Mouse (Mus musculus): ENCODE results near the gene Kcnh2.

The Kcnh2 gene

GRCm38 (mm10) chr5:24319776-24320466 lies 31.5 kb downstream of the Kcnh2 start:
- DNase-seq (ENCODE audit: extremely low spot score): peak; percentile 75

- no peak for DNase-seq (ENCODE audit: extremely low spot score)
Observed at GRCm38 (mm10) chr5:24309223-24309622, 42.2 kb downstream of the Kcnh2 start.

GRCm38 (mm10) chr5:24308621-24309020 lies 42.8 kb downstream of the Kcnh2 start:
- DNase-seq (ENCODE audit: extremely low spot score): no peak

- no peak for DNase-seq (ENCODE audit: extremely low spot score)
Observed at GRCm38 (mm10) chr5:24307118-24307777, 44.2 kb downstream of the Kcnh2 start.

DNA sequence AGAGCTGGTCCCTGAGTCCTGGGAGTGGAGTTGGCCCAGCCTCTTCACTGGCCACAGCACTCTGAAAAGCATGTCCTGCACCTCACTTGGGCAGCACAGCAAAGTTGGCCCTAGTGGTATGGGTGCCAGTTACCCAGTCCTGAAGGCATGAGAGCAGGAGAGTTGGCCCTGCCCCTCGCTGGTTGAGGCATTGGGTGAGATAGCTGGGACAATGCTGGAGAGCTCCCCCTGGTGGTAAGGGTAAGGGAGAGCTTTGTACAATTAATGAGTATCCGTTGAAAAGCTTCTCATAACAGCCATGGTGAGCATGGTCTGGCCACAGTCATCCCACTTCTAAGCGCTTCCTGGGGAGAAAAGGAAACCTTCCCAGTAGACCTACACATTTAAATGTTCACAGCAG lies 48.2 kb downstream of the Kcnh2 start:
- no peak for DNase-seq (ENCODE audit: extremely low spot score)

DNA sequence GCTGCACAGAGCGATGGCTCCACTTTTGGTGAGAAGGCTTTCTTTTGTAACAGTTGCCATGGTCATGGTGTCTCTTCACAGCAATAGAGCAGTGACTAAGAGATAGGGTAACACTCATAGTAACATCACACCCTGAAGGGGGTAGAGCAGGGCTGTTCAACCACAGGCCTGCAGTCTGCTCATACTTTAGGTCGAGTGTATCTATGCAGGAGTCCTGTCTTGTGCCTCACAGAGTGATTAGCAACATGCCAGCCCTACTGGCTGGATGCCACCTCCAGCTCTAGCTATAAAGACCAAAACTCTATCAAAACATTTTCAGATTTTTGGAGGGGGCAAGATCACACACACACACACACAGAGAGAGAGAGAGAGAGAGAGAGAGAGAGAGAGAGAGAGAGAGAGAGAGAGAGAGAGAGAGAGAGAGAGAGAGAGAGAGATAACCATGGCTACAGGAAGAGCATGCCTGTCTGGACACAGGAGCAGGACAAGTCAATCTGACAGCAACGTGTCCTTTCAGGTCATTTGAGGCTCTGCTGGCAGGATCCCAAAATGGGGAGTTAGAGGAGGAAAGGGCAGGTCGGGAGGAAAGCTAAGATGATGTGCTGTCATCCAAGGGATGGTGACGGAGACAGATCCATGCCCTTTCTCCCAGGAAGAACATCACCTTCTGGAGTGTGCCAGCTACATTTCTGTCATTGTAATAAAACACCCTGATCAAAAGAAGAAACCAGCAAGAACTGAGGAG lies 51.4 kb downstream of the Kcnh2 start:
- no peak for DNase-seq (ENCODE audit: extremely low spot score)

GRCm38 (mm10) chr5:24291954-24292353 lies 59.5 kb downstream of the Kcnh2 start:
- no peak for DNase-seq (ENCODE audit: extremely low spot score)

DNA sequence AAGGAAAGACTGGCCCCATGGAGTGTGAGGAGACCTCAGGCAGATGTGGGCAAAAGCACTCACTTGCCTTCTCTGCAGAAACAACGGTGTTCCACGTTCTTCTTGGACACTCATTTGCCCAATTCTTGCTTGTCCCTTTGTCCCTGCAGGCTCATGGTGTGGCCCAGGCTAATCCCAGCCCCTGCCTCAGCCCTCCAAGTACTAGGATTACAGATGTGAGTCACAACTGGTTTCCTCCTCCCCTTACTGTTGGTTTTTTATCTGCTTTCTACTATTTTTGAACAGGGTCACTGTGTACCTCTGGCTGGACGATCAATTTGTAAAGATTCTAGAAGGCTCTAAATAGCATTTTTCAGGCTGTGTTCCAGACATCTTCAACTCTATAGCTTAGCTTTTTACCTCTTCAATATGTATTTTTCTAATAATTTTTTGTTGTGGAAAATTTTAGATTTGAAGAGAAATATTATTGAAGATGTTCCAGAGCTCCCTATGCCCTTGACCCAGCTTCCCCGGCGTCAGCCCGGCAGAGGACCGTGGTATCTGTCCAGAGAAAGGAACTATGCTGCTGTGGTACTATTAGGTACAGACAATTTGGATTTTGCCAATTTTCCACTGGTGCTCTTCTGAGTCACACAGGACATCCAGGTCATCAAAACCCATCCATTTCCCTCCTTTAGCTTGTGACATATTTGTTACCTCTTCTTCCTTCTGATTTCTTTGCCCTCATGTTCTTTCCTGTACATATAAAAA lies 65.0 kb downstream of the Kcnh2 start:
- no peak for DNase-seq (ENCODE audit: extremely low spot score)

DNA sequence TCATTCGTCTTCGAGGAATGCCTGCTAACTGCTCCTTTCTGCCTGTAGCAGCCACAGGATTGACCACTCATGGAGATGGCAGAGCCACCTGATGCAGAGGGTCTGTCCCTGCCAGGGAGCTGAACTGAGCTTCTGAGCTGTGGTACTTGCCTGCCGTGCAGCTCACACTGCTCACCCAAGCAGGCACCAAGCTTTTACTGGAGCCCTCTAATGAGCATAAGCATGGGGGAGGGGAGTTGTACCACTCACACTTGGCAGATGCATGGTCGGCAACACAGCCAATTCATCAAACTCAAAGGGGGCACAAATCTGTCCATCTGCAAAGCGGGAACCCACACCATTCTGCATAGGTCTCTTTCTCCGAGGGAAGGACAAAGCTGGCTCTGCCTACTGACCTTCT lies 67.3 kb downstream of the Kcnh2 start:
- DNase-seq (ENCODE audit: extremely low spot score): no peak

DNA sequence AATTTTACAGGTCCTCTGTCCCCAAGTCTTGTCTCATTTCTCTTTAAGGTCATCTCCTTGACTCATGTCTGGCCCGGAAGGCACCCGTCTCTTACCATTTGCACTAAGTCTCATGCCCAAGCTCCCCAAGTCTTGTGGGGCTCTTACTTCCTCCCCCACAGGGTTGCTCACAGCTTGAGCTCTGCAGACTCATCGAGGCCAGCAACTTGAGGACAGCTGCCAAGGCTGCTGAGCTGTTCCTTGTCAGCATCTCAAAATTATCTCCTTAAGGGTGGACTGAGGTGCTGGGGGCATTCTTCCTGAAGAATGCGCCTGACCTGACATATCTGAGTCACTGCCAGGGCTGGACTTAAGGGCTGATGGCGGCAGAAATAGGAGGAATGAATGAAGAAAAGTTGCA lies 68.2 kb downstream of the Kcnh2 start:
- DNase-seq (ENCODE audit: extremely low spot score): no peak

DNA sequence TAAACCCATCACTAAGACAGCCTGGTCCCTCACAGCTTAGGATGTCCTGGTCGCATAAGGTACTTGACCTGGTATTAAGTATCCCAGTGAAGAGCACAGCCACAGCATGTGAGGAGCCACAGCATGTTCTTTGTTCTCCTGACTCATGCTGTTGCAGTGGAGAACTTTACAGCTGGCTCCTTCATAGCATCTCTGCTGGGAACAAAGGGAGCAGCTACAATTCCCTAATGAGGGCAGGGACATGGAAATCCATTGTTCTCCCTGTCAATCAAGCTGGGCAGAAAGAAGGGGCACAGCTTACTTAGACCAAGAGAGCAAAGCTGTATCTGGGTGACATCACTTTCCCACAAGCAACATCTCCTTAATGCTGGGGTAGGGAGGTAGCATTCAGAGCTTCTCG lies 70.9 kb downstream of the Kcnh2 start:
- DNase-seq (ENCODE audit: extremely low spot score): peak; percentile 14

DNA sequence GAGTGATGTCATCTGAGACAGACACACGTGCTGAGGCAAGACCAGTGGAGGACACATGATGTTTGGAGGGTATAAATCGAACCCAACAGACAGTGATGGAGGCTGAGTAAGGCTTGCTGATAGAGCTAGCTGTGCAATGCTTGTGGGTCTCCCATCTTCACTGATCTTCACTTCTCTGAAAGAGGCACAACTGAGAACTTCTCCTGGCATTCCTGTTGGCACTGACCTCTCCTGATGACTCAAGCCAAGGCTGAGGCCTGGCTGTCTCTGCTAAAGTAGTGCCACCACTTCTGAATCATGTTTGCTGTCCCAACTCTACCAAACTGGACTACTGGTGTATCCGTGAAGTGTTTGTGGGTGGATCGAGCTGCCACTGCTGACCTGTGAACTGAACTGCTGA lies 71.9 kb downstream of the Kcnh2 start:
- no peak for DNase-seq (ENCODE audit: extremely low spot score)

- no peak for DNase-seq (ENCODE audit: extremely low spot score)
Observed at GRCm38 (mm10) chr5:24278206-24278605, 73.2 kb downstream of the Kcnh2 start.

DNA sequence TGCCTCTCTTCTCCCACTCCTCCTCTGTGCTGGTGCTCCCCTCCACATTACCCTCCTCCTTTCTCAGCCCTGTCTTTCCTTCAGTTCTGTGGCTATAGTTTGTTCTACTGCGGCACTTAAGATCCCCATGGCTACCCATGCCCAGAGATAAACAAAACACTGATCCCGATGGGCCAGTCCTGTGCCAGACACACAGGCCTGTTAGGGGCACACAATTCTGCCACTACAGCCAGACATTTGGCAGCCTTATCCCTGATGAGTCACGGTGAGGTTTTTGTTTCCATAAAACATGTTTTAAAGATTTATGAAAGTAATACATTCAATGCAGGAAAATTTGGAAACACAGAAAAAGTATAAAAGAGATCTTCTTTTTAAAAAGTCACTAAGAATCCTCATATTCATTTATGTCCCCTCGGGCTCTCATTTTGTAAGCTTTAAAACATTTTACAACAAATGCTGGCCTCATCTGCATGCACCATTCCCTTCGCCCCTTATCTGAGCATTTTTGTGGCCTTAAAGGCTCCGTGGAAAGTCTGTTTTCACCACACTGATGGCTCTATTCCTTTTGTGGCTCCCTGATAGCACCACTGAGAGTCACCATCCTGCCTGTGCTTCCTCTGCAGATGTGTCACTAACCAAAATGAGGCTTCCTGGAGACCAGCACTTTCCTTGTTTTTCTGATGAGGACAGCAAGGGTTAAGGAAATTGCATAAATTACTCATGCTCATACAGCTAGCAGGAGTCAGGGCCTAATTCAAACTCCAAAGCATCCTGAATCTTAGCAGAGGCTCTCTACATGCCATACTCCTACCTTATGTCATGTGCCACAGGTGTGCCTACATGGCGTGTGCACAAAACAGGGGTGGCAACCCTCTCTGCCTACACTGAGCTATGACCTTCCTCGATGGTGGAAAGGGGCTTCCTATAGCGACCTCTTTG lies 77.5 kb downstream of the Kcnh2 start:
- DNase-seq (ENCODE audit: extremely low spot score): no peak

DNA sequence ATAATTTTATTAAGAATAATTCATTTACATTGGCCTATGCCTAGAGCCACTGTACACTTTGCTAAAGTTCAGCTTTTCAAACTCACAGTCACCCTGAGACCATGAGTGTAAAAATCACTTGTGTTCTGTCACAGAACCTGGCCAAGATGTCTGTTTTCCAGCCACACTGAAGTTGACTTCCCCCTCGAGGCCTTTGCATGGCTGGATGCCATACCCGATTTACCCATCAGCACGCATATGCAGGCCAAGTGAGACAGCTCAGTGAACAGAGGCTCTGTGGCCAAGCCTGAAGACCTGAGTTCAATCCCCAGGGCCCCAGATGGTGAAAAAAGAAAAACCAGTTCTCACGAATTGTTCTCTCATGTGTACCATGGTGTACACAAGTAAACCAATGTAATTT lies 80.5 kb downstream of the Kcnh2 start:
- no peak for DNase-seq (ENCODE audit: extremely low spot score)

Measured in embryo, embryonic 9.5 days (tissue).